Mouse (Mus musculus) liver, postnatal 0 days (tissue): ENCODE data around the gene Olfr433. TPM values are rescaled to one million over a fixed set of nuclear protein-coding genes. Genes with fewer than 3 reads are reported as not detected.

Experiments
- ATAC-seq: fragments of 200-750 bp; cut with Nextera tagmentation; 2 replicates; pipeline ENCODE4 v1.8.0; 2017; ENCODE audit warnings: mild to moderate bottlenecking, moderate library complexity
- DNase-seq: peaks from one replicate; pipeline ENCODE4 v3.0.0-alpha.2; 2016
- H3K27ac ChIP-seq: fragments of 300-500 bp; sonication (generic); 2 replicates; pipeline ENCODE4 v1.5.1; 2014; ENCODE audit warnings: antibody characterized with exemption, moderate library complexity, mild to moderate bottlenecking, low read depth
- H3K27me3 ChIP-seq: fragments of 300-500 bp; sonication (generic); 2 replicates; pipeline ENCODE4 v1.6.1; 2014; ENCODE audit warnings: low read length, control low read depth, mixed read lengths; ENCODE audit not compliant: insufficient read depth
- H3K36me3 ChIP-seq: fragments of 300-500 bp; sonication (generic); replicated peaks from 2 replicates; pipeline ENCODE4 v1.6.1; 2014; ENCODE audit warnings: mild to moderate bottlenecking, control low read depth, low read length, moderate library complexity, mixed read lengths; ENCODE audit not compliant: insufficient read depth
- H3K4me1 ChIP-seq: fragments of 300-500 bp; sonication (generic); 2 replicates; pipeline ENCODE4 v1.6.1; 2014; ENCODE audit warnings: antibody characterized with exemption, mild to moderate bottlenecking, control low read depth; ENCODE audit not compliant: insufficient read depth
- H3K4me2 ChIP-seq: fragments of 300-500 bp; sonication (generic); 2 replicates; pipeline ENCODE4 v1.6.1; 2014; ENCODE audit warnings: low read depth, mild to moderate bottlenecking, low read length, moderate library complexity, mixed read lengths
- H3K4me3 ChIP-seq: fragments of 300-500 bp; sonication (generic); 2 replicates; pipeline ENCODE4 v1.5.1; 2014; ENCODE audit warnings: low read depth, low read length
- H3K9ac ChIP-seq: fragments of 300-500 bp; sonication (generic); replicated peaks from 2 replicates; pipeline ENCODE4 v1.6.1; 2014; ENCODE audit warnings: mild to moderate bottlenecking, moderate library complexity
- H3K9me3 ChIP-seq: fragments of 300-500 bp; sonication (generic); 2 replicates; pipeline ENCODE4 v1.6.1; 2016; ENCODE audit warnings: mild to moderate bottlenecking, control low read depth, low read length, mixed read lengths
- CTCF ChIP-seq: sonication (generic); IDR thresholded peaks from 2 replicates; pipeline ENCODE4 v1.5.1; 2016; ENCODE audit warnings: antibody characterized with exemption, low read depth
- EP300 ChIP-seq: IDR thresholded peaks from 2 replicates; pipeline ENCODE4 v1.6.1; 2016; ENCODE audit warnings: antibody characterized with exemption, low read depth, mild to moderate bottlenecking
- WGBS: fragments of 180-500 bp; shearing (Covaris S2); extraction: QIAGEN DNeasy Blood & Tissue Kit; methylation state at CpG from one replicate; pipeline ENCODE4 v1.1.7; 2014; ENCODE audit not compliant: insufficient replicate concordance; 5-methylcytosine and 5-hydroxymethylcytosine counted together
- polyA plus RNA-seq: library from polyadenylated mRNA; unstranded; fragments of >200 nt; fragmentation: Nextera tagmentation; extraction: Ambion mirVana; gene quantifications from 2 replicates; pipeline ENCODE4 v1.2.1, GENCODE M21; 2015

The Olfr433 gene
- polyA plus RNA-seq, 1 experiment from 2014 or later = 0.11 TPM

DNA sequence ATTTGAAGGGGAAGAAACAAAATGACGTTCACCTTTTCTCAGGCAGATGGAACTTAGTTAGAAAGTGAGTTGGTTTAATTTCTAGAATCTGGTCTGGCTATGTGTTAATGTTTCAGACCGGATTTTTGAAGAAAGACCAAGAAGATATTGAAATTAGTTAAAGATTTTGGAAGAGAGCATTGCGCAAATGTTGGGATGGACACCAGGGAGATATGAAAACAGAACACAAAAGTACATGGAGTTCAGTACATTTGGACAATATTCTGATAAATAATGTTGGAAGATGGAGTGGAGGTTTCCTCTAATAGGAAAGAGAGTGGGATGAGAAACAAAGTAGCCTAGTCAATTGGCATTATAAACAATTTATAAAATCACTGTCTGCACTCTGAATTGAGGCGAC, 11.0 kb downstream of the Olfr433 start:
- no peaks in the 10 kb centered on the region for H3K27me3 ChIP-seq
- WGBS = 76% methylated on average over 4 of the region's 4 CpGs
- H3K4me1 ChIP-seq = no peaks in the 10 kb centered on the region
- H3K4me3 ChIP-seq = no peak overlapping the region
- H3K27ac ChIP-seq = no peak overlapping the region
- H3K9ac ChIP-seq = no peak overlapping the region
- DNase-seq (no peak), ATAC-seq (no peak)
- H3K4me2 ChIP-seq = no peak overlapping the region
- no peaks in the 10 kb centered on the region for H3K9me3 ChIP-seq
- no peaks in the 10 kb centered on the region for H3K36me3 ChIP-seq
- no peak for TF ChIP-seq EP300
- TF ChIP-seq CTCF = no peak

DNA sequence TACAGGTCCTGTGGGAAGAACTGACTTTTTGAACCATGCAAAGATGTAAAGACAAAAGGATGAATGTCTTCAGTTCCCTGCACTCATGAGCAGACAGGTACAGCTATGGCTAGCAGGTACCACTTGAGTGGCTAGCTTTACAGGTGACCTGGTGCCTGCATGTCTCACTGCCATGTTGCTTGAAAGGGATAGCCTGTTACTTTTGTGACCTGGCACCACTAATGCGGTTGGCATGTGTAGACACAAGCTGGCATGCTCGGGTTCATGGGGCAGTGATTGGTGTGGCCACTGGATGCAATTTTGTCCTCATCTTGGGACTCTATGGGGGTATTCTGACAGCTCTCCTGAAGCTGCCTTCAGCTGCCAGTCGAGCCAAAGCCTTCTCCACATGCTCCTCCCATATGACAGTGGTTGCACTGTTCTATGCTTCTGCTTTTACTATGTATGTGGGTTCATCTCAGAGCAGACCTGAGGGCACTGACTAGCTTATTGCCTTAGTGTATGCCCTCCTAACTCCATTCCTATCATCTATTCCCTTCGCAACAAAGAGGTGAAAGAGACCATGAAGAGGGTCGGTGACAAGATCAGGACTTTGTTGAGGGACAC, 11.5 kb downstream of the Olfr433 start:
- Histone ChIP-seq H3K4me3 (no peak overlapping the region), H3K4me1 (no peaks in the 10 kb centered on the region), H3K36me3 (no peaks in the 10 kb centered on the region), H3K4me2 (no peak overlapping the region), H3K27ac (no peak overlapping the region), H3K9ac (no peak overlapping the region), H3K27me3 (no peaks in the 10 kb centered on the region), H3K9me3 (no peaks in the 10 kb centered on the region)
- no peak for TF ChIP-seq CTCF
- no peak for TF ChIP-seq EP300
- 62% methylated on average over 5 of the region's 5 CpGs for WGBS
- ATAC-seq = no peak
- DNase-seq = no peak

DNA sequence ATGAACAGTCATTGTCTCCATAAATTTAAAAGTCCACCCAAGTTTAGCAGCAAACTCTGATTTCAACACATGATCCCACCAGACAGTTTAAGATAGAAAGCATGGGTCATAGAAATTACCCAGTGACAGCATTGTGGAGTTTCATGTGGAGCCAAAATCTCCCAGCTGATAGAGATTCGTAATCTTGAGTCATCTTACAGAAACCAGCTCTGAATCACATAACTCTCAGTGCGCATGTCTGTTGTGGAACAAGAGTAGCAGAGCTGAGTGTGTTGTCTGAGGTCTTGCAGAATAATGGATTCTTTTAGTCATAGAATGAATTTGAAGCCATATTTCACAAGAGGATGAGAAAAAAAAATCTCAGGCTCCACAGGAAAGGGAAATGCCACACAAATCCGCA, 12.5 kb downstream of the Olfr433 start:
- DNase-seq (no peak), ATAC-seq (no peak)
- Histone ChIP-seq H3K9ac (no peak overlapping the region), H3K4me2 (no peak overlapping the region), H3K4me1 (no peaks in the 10 kb centered on the region), H3K9me3 (no peaks in the 10 kb centered on the region), H3K27ac (no peak overlapping the region), H3K36me3 (no peaks in the 10 kb centered on the region), H3K4me3 (no peak overlapping the region), H3K27me3 (no peaks in the 10 kb centered on the region)
- 62% methylated on average over 3 of the region's 3 CpGs for WGBS
- TF ChIP-seq EP300 (no peak), CTCF (no peak)

DNA sequence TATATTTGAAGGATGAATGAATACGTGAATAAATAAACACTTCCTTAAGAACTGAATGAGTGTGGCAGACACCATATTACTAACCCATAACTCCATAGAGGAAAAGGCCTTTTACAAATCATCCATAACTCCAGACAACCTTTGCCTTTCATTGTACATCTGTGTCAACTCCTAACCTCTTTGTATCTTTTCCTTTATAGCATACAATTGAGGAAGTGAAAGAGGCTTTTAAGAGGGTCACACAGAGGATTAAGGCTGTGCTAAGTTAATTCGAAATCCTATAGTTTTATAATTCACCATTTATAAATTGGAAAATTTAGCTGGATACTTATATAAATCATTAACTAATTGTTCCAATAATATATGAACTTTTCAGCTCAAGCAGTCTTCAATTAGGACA, 14.7 kb downstream of the Olfr433 start:
- H3K36me3 ChIP-seq = no peaks in the 10 kb centered on the region
- no peak overlapping the region for H3K9ac ChIP-seq
- TF ChIP-seq EP300 (no peak), CTCF (no peak)
- no peak overlapping the region for H3K4me2 ChIP-seq
- 60% methylated on average over 2 of the region's 2 CpGs for WGBS
- no peaks in the 10 kb centered on the region for H3K27me3 ChIP-seq
- no peaks in the 10 kb centered on the region for H3K4me1 ChIP-seq
- no peaks in the 10 kb centered on the region for H3K9me3 ChIP-seq
- no peak overlapping the region for H3K4me3 ChIP-seq
- H3K27ac ChIP-seq = no peak overlapping the region
- ATAC-seq (no peak), DNase-seq (no peak)

DNA sequence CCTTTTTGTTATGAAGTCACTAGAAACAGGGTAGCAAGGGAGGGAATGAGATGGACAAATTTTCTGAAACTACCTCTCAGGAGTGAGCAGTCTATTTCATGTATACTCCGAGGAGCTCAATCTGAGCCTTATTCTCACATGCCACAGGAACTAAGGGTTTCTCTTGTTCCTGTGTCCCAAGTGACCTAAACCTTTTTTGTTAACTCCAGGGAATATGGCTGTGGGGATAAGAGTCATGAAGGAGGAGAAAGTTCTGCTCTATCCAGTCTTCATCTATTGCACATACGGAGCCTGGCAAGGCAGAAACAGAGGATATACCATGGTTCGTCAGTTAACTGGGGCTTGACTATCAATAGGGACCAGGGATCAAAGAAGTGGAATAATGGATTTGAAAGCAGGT, 25.8 kb downstream of the Olfr433 start, which contains the start of gene Olfr430:
TSS of gene Olfr430 (plus strand) at position 301 of the 400 bp plus-strand sequence.
- Histone ChIP-seq H3K4me1 (no peaks in the 10 kb centered on the region), H3K27me3 (no peaks in the 10 kb centered on the region), H3K9me3 (no peaks in the 10 kb centered on the region), H3K27ac (no peak within 1 kb of the TSS), H3K9ac (no peak within 1 kb of the TSS), H3K4me2 (no peak within 1 kb of the TSS), H3K4me3 (no peak within 1 kb of the TSS), H3K36me3 (no peaks in the 10 kb centered on the region)
- WGBS = 72% methylated on average over 3 of the region's 3 CpGs
- TF ChIP-seq EP300 (no peak), CTCF (no peak)
- ATAC-seq = no peak
- no peak for DNase-seq

DNA sequence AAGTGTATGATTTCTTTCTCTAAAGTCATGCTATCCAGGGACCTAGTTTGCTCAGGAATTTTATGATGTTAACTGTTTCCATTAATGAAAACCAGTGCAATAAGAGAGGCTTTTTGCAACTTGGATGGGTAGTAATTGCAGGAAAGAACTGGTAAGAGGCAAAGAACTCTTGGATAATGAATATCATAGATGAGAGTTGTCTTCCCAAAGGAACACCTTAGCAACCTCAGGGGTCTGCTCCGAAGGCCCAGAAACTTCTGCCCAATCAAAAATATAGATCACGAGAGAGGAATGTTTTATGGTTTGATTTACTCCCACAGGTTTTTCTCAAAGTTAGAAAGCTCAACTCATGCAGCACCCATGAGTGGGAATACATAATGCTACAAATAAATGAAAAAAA, 43.5 kb downstream of the Olfr433 start, which contains the start of gene Olfr429:
TSS of gene Olfr429 (plus strand) at position 301 of the 400 bp plus-strand sequence.
- Histone ChIP-seq H3K36me3 (no peaks in the 10 kb centered on the region), H3K27me3 (no peaks in the 10 kb centered on the region), H3K4me1 (no peaks in the 10 kb centered on the region), H3K9me3 (no peaks in the 10 kb centered on the region), H3K4me2 (no peak within 1 kb of the TSS), H3K4me3 (no peak within 1 kb of the TSS), H3K27ac (no peak within 1 kb of the TSS), H3K9ac (no peak within 1 kb of the TSS)
- WGBS = 75% methylated on average over 2 of the region's 2 CpGs
- ATAC-seq (no peak), DNase-seq (no peak)
- TF ChIP-seq EP300 = no peak
- TF ChIP-seq CTCF = no peak

Other genes with a start within 250 kb of the Olfr433 start
- 3.7 and 4.6 TPM in 2 replicates for gene Ifi211, start 127.7 kb upstream of the Olfr433 start, polyA plus RNA-seq
- gene Mndal, start 98.2 kb upstream of the Olfr433 start, polyA plus RNA-seq = 11.6 and 13.2 TPM in 2 replicates
- 6.6 and 8.4 TPM in 2 replicates for gene Ifi203, start 98.0 kb upstream of the Olfr433 start, polyA plus RNA-seq
- not detected in 2 replicates for gene Ifi202b, start 58.0 kb upstream of the Olfr433 start, polyA plus RNA-seq
- 2.0 and 2.5 TPM in 2 replicates for gene Ifi205, start 8.9 kb upstream of the Olfr433 start, polyA plus RNA-seq
- gene Olfr432, start 8.5 kb downstream of the Olfr433 start, polyA plus RNA-seq = not detected in 2 replicates
- gene Olfr430, start 25.9 kb downstream of the Olfr433 start, polyA plus RNA-seq = not detected in 2 replicates
- not detected in 2 replicates for gene Olfr429, start 43.6 kb downstream of the Olfr433 start, polyA plus RNA-seq
- not detected in 2 replicates for gene Olfr427, start 56.2 kb downstream of the Olfr433 start, polyA plus RNA-seq
- not detected in 2 replicates for gene Olfr231, start 80.5 kb downstream of the Olfr433 start, polyA plus RNA-seq
- gene Olfr424, start 90.8 kb downstream of the Olfr433 start, polyA plus RNA-seq = not detected in 2 replicates
- gene Olfr420, start 114.9 kb downstream of the Olfr433 start, polyA plus RNA-seq = 0.13 and 0.40 TPM in 2 replicates
- 6.7 and 9.4 TPM in 2 replicates for gene Spta1, start 132.1 kb downstream of the Olfr433 start, polyA plus RNA-seq
- gene Olfr419, start 211.4 kb downstream of the Olfr433 start, polyA plus RNA-seq = 0.09 and 0.11 TPM in 2 replicates